Mouse (Mus musculus): ENCODE measurements around the gene Ptpn3.
"Not testable (repeated sequence)": the region's sequence is repeated elsewhere in the genome, so short reads cannot be mapped to it uniquely, and the experiment has no call there.

Ptpn3 gene

DNA sequence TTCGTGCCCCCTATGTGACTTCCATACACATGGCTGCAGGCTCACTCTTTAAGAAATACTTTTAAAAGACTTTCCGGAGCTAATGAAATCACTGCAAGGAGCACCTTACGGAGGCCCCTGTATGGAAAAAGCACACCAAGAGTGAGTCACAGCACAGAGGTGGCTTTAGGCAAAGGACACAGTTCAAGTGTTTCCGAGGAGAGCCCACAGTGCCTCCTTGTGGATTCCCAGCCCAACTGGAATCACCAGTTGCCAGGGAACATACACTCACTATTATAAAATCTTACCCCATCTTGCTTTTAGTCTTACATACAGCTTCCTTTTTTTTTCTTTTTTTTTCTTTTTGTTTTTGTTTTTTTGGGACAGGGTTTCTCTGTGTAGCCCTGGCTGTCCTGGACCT lies 85.1 kb downstream of the Ptpn3 start:
- peak; percentile 45 for DNase-seq (ENCODE audit: low read depth)

DNA sequence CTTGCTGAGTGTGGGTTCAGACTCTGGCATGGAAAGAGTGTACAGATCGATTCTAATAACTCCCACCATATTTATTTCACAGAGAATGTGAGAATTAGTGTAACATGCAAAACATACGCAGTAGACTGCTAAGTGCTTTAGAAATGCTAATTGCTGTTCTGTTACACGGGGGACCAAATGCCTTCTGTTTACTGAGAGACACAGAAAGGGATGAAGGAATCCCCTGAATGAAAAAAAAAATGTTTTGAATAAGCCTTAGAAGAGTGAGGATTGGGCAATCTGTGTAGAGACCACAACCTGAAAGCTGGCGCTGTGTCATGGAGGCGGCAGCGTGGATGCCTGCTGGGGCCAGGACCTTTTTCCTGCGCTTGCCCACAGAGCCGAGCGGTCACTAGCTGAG lies 86.8 kb downstream of the Ptpn3 start:
- no peak for DNase-seq (ENCODE audit: low read depth)

DNA sequence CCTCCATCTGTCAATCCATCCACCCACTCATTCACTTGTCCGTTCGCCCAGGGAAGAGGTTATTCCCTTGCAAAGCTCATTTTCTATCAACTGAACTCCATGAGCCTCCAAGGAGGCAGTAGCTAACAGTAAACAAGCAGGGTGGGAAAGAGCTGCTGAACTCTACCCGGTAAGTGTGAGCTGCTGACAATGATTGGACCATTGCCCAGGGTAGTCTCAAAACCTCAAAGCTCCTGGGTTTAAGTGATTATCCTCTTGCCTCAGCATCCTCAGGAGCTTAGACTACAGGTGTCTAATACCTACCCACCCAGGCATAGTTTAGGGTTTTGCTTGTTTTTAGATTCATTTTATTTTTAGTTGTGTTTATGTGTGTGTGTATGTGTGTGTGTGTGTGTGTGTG lies 87.5 kb downstream of the Ptpn3 start:
- DNase-seq (ENCODE audit: low read depth) = no peak

DNA sequence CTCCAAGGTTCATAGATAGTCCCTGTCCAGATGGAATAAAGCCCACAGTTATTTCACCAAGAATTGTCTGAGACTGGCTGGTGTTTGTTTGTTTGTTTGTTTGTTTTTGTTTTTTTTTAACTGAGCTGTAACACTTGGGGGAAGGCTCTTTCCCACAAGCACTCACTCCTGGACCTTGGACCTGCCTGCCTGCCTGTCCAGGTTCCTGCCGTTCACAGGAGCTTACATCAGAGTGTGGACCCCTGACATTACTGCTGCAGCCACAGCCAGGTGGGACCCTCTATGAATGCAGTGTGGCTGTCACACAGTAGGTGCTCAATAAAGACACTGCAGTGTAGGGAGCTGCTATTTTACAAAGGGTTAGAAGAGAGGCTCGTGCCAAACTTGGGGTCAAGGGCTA lies 89.9 kb downstream of the Ptpn3 start:
- no peak for DNase-seq (ENCODE audit: low read depth)

DNA sequence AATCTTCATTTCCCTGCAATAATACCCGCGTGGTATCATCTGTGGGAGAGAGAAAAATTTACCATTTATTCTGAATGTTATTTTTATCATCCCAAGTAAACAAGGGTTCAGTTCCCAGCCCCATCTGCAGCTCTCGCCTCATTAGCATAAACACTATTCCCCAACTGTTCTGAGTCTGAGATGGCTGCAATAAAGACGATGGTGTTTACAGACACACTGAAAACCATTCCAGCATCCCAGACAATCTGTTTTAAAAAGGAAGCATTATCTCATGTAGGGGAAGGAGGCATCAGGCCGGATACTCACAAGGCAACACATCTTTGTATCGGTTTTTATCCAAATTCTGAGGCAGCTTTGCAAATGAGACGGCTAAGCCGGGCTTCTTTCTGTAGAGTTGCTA lies 95.7 kb downstream of the Ptpn3 start:
- no peak for DNase-seq (ENCODE audit: low read depth)

DNA sequence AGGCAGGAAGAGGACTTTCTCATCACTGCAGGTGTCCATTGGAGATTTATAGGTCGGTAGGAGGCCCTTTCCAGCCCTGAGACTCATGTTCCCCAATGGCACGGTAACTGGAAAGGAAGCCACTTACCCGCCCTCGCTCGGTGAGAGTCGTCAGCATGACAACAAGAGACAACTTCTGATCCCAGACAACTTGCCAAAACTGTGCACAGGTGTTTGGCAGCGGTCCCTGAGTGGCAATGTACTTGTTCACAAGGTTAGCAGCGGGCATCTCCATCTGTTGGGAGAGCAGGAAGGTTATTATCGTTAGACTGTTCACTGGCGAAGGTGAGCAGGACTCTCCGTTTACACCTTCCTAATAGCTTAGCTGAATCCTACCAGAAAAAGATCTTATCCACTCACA lies 96.9 kb downstream of the Ptpn3 start:
- DNase-seq (ENCODE audit: low read depth) = no peak

DNA sequence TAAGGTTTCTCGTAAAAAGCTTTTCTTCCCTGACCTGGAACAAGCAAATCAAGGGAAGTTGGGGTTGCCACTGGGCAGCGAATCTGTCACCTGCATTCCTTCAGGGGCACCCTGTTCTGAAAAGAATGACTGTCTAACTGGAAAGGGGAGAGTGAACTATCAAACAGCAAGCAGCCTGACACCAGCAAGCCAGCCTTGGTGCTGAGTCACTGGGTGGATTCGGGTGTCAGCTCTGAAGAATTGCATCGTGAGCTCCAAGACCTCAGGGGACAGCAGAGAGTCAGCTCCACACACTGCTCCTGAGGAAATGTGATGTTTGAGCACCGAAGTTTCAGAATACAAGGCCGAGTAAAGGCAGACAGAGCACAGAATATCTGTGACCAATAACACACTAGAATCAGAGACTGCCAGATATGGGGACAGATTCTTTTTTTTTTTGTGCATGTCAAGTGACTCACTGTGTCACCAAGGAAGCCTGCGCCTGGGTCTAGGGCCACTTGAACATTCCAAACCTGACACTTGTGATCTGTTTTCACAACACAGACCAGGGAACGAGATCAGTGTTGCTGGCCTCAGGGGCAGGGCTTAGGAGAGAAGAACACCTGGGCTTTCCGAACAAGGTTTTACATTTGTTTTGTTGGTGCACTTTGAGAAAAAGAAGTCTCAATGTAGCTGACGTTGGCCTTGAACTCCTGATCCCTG lies 98.8 kb downstream of the Ptpn3 start:
- DNase-seq (ENCODE audit: low read depth) = peak; percentile 75

DNA sequence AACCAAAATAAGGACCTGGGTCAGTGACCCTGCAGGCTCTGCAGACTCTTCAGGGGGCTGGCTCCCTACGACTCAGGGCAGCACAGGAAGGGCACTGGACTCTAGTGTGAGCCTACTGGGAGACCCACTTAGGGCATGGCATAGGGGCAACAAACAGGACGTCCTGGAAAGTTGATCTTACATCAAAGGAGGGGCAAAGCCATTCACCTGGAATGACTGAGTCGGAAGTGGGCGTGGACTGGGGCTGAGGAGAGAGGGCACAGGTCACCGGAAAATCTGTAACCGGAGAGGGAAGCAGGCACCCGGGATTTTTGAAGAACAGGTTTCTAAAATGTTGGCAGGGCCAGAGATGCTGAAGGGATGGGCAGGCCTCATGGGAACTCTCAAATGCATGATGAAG lies 99.5 kb downstream of the Ptpn3 start:
- peak; percentile 15 for DNase-seq (ENCODE audit: low read depth)

DNA sequence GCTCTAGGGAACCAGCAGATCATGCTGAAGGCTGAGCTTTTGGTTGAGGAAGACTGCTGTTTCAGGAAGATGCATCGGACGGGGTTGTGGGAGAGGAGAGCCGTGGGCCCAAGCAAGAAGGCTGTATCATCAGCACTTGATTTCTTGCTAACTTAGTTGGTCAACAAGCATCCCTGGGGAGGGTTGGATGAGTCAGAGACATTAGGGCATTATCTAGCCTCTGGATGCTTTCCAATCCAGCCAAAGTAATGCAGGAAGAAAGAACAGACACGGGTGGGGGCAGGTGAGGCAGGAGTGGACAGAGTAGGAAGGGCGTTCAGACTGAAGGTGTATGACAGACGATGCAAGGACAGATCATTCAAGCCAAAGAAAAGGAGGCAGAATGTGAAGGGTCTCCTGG lies 101.0 kb downstream of the Ptpn3 start:
- peak; percentile 81 for DNase-seq (ENCODE audit: low read depth)

DNA sequence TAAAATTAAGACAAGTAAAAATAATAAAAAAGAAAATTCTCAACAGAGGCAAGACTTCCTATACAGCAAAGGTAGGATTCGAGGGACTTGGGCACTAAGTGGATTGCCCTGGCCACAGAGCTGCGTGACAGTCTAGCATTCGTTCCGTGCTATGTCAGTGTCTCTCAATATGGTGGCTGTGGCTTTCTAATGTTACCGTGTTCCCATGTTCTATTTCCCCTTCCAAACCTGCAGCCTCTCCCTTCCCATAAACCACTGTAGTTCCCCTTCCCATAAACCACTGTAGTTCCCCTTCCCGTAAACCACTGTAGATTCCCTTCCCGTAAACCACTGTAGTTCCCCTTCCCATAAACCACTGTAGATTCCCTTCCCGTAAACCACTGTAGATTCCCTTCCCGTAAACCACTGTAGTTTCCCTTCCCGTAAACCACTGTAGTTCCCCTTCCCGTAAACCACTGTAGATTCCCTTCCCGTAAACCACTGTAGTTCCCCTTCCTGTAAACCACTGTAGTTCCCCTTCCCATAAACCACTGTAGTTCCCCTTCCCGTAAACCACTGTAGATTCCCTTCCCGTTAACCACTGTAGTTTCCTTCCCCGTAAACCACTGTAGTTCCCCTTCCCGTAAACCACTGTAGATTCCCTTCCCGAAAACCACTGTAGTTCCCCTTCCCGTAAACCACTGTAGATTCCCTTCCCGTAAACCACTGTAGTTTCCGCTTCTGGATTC lies 102.8 kb downstream of the Ptpn3 start:
- not testable (repeated sequence) for DNase-seq (ENCODE audit: low read depth)

DNA sequence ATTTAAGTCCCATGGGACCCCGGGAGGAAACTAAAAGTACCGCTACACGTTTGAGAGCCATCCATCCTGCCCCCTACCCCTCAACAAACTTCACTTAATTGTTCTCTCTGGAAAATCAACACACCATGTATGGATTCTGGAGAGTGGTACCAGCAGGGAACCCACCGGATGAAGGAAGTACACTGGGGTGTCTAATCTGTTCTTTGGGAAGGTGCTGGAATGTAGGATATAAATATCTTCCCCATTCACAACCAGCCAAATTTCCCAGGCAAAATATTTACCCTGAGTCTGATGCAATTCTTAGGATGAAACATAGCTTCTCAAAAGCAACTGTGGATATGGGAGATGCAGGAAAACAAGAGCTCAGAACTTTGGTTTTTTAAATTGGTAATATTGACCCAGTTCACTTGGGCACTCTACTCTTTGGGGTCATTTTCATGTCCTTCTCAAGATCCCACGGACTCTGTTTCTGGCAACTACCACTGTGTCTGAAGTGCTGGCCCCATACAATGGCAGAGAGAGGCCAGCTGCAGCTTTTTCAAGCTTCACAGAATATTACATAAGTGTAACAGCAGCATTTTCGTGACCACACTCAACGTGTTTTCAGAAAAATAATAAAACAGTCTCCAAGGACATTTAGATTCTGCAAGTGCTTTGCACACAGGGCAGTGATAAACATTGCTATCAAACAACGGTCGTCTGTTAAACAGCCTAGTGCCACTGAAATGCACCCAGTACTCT lies 109.9 kb downstream of the Ptpn3 start:
- DNase-seq (ENCODE audit: low read depth) = peak; percentile 36

DNA sequence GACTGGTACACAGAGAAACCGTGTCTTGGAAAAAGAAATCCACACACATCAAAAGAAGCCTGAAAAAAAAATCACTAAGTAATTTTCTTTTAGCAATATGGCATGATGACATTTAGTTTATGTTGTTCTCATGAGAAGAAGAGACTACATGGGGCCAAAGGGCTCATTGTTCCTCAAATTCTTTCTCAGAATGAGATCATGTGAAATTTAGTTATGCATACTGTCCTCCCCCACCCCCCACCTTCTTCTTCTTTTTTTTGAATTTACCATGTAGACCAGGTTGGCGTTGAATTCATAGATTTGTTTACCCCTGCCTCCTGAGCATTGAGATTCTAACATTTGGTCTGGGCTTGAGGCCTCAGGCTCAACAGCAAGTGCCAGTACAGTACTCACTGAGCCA lies 111.8 kb downstream of the Ptpn3 start:
- DNase-seq (ENCODE audit: low read depth) = no peak

DNA sequence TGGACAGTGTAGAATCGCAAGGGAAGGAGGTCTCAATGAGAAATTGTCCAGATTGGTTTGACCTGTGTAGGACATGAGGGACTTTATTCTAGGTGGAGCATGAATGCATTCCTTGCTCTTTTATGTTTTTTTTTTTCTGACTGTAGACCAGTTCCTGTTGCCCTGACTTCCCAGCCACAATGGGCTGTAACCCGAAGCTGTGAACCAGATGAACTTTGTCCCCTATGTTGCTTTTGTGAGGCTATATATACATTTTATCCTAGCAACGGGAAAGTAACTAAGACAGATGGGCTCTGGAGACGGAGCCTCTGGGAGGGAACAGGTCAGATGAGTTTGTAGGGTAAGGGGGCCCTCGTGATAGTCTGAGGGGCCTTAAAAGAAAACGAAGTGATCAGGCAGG lies 115.6 kb downstream of the Ptpn3 start:
- no peak for DNase-seq (ENCODE audit: low read depth)

DNA sequence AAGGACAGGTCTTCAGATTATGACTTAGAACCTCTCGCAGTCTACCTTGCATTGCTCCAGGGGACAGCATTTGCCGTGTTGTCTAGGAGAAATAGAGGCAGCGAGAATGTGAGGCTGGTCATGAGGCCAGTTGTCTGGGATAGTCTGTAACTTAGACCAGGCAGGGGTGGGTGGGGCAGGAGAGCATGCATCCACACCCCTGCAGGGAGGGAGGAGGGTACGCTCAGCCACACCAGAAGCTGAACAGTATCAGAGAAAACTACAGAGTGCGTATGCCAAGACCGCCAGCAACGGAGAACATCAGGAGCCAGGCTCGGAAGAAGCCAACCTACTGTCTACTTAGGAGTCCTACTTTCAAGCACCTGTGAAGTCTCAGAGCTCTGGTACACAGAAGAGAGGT lies 116.2 kb downstream of the Ptpn3 start:
- no peak for DNase-seq (ENCODE audit: low read depth)

DNA sequence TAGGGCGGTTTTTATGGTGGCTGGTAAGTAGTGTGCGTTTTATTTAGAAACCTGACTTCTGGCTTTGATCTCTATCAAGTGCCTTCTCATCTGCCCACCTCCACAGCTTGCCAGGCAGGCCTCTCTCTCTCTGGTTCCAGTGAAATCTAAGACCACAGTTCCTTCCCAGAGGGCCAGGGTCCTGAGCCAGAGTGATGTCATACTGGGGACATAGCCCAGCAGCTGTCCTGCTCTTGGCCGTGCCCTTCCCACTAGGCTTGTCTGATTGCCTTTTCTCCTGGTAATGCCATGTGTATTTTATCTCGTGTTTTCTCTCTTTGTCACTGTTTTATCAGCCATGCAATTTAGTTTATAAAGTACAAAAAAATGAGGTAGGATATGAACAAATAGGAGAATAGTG lies 118.1 kb downstream of the Ptpn3 start:
- no peak for DNase-seq (ENCODE audit: low read depth)

DNA sequence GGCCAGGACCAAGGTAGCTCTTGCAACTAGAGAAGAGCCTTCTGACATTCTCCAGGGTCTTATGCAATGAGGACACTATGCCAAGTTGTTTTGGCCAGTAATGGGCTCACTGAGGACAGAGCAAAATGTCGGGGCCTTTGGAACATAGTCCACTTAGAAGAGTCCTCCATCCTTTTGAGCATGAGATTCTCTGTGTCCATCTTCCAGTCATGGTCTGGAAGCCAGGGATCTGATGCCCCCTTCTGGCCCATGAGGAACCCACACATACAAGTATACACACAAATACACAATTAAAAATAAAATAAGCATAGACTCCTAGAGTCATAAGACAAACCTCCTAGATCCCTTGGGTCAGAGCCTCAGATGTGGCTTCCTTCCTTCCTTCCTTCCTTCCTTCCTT lies 120.1 kb downstream of the Ptpn3 start:
- DNase-seq (ENCODE audit: low read depth) = peak; percentile 80

DNA sequence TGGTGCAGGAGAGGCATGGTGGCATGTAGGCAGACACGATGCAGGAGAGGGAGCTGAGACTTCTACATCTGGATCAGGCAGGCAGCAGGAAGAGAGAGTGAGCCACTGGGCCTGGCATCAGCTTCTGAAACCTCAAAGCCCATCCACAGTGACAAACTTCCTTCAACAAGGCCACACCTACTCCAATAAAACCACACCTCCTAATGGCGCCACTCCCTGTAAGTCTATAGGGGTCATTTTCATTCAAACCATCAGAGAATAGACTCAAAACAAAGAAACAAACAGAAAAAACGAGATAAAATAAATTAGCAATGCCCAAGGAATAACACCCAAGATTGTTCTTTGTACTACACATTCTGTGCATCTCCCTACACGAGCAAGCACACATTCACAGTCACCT lies 122.8 kb downstream of the Ptpn3 start:
- no peak for DNase-seq (ENCODE audit: low read depth)

DNA sequence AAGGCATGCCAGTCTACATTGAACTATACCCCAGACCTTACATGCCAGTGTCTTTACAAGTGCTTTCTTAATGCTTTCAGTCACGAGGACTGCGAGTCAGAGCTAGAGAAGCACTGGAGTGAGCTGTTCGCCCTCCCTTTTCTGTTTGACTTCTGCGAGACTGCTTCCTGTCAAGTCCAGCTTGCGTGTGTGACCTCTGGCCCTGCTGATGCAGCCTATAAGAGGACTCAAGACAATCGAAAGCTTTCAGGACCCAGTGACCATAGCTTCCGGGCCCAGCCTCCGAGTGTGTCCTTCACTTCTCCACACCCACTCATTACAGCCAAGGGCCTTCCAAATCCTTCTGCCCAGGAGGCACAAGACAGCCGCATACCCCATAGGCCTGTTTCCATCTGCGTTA lies 126.3 kb downstream of the Ptpn3 start:
- DNase-seq (ENCODE audit: low read depth) = peak; percentile 67

DNA sequence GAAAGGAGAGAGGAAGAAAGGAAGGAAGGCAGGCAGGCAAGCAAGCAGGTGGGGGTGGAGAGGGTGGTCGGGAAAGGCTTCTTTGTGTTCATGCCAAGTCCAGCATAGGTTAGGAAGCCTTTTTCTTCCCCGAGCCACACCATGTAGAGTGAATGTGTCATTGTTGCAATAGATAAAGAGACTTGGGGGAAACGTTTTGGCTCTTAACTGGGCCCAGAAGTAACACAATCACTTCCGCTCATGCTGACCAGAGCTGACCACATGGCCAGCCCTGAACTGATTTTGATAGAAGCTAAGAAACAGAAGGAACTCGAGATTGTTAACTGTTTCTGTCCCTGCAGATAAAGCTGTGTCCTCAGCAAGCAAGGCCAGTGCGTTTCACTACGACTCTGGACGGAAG lies 128.8 kb downstream of the Ptpn3 start:
- no peak for DNase-seq (ENCODE audit: low read depth)

DNA sequence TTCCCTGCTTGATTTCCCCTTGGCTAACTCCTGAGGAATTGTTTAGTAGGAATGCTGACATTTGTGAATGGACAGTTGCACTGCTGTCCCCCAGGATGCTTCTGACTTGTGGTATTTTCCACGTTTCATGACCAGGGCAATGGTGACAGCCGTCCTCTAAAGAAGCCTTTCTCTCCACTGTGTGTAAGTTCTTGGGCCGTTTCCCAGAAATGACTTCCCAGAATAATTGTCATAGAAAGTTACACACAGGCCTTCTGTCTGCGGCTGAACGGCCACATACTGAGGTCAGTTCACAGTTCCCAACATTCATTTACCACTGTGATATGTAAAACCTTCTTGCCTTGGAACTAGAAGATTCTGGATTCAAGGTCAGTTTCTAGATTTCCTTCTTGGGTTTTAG lies 129.8 kb downstream of the Ptpn3 start:
- no peak for DNase-seq (ENCODE audit: low read depth)

DNA sequence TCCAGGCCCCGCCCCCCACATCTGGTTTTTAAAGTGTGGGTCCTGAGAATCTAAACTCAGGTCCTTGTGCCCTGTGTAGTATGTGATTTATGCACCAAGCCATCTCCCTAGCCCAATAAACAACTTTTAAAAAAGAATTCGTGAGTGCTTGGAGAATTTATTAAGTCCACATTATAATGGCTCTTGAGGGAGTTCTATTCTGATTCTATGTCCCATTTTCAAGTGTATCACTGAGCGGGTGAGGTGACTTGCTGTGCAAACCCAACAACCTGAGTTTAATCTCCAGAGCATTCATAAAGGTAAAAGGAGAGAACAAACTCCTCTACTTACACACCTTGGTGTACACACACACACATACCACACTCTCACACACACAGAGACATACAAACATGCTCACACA lies 133.0 kb downstream of the Ptpn3 start:
- DNase-seq (ENCODE audit: low read depth) = no peak

DNA sequence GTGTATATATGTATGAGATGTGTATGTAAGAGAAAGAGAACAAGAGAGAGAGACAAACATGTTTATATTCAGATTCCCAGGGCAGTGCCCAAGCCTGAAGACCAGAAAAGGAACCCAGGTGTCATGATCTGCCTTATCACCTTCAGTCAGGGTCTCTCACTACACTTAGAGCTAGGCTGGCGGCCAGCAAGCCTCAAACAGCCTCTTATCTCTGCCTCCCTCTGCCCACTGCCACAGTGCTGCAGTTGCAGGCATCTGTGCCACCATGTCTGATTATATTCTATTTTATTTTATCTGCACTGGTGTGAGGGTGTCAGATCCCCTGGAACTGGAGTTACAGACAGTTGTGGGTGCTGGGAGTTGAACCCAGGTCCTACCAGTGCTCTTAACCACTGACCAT lies 133.4 kb downstream of the Ptpn3 start:
- DNase-seq (ENCODE audit: low read depth) = no peak
